Mouse (Mus musculus) lung, postnatal 0 days (tissue): ENCODE data around the gene Cachd1.

Experiments
- CTCF ChIP-seq: IDR thresholded peaks from 2 replicates; pipeline ENCODE4 v1.5.1; 2016; ENCODE audit warnings: antibody characterized with exemption, mild to moderate bottlenecking
- EP300 ChIP-seq: IDR thresholded peaks from 2 replicates; pipeline ENCODE4 v1.6.1; 2016; ENCODE audit warnings: antibody characterized with exemption, mild to moderate bottlenecking, control low read depth

DNA sequence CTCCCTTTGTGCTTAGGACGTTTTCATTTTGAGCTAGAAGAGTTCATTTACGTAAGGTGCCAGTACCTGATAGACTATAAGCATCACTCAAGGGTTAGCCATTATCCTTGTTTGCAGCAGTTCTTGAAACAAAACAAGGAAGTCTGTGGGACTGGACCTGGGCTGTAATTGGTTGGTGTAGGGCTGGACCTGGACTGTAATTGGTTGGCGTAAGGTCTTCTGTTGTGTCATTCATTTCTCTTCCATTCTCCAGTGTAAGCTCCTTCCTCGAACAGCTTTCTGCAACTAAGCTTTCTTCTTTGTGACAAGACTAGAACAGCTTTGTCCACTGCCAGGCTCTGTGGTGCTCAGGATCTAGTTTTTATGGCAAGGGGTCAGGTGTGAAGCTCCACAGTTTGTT lies 78.9 kb downstream of the Cachd1 start:
- TF ChIP-seq EP300 = no peak
- TF ChIP-seq CTCF = no peak
